Mouse (Mus musculus) brain, embryonic 18.5 days (tissue): ENCODE measurements around the gene Bclaf3.
"Not testable (repeated sequence)": the region's sequence is repeated elsewhere in the genome, so short reads cannot be mapped to it uniquely, and the experiment has no call there.

Source experiments
- DNase-seq: peaks from one replicate; pipeline ENCODE4 v3.0.0-alpha.2; 2012; ENCODE audit warnings: low read depth, low spot score

The Bclaf3 gene

GRCm38 (mm10) chrX:159526388-159526787 is at the start of gene Bclaf3:
Gene Bclaf3, plus strand, starts transcription at chrX:159526688.
- DNase-seq, result no peak

GRCm38 (mm10) chrX:159478243-159478940 is 48.1 kb upstream of the Bclaf3 start:
- not testable (repeated sequence) for DNase-seq

- no peak for DNase-seq
Measured at GRCm38 (mm10) chrX:159484247-159484646, 42.2 kb upstream of the Bclaf3 start.

- DNase-seq, result no peak
Measured at GRCm38 (mm10) chrX:159503181-159503580, 23.3 kb upstream of the Bclaf3 start.

GRCm38 (mm10) chrX:159508331-159509036 is 18.0 kb upstream of the Bclaf3 start:
- no peak for DNase-seq

GRCm38 (mm10) chrX:159509042-159509441 is 17.4 kb upstream of the Bclaf3 start:
- DNase-seq, result no peak

- no peak for DNase-seq
Measured at GRCm38 (mm10) chrX:159509847-159510715, 16.4 kb upstream of the Bclaf3 start.

GRCm38 (mm10) chrX:159510716-159511051 is 15.8 kb upstream of the Bclaf3 start:
- DNase-seq, result no peak

- DNase-seq, result no peak
Measured at GRCm38 (mm10) chrX:159515599-159515998, 10.9 kb upstream of the Bclaf3 start.

GRCm38 (mm10) chrX:159521780-159522179 is 4.7 kb upstream of the Bclaf3 start:
- DNase-seq, result no peak

- no peak for DNase-seq
Measured at GRCm38 (mm10) chrX:159522651-159523050, 3.8 kb upstream of the Bclaf3 start.

GRCm38 (mm10) chrX:159532427-159532810 is 5.9 kb downstream of the Bclaf3 start:
- peak; percentile 86 for DNase-seq

GRCm38 (mm10) chrX:159532811-159533462 is 6.4 kb downstream of the Bclaf3 start:
- no peak for DNase-seq

- no peak for DNase-seq
Measured at GRCm38 (mm10) chrX:159541936-159542335, 15.4 kb downstream of the Bclaf3 start.

GRCm38 (mm10) chrX:159547093-159547492 is 20.6 kb downstream of the Bclaf3 start:
- DNase-seq, result no peak

GRCm38 (mm10) chrX:159584738-159585137 is 58.2 kb downstream of the Bclaf3 start:
- not testable (repeated sequence) for DNase-seq

- no peak for DNase-seq
Measured at GRCm38 (mm10) chrX:159591633-159592032, 65.1 kb downstream of the Bclaf3 start.

- no peak for DNase-seq
Measured at GRCm38 (mm10) chrX:159597502-159597901, 71.0 kb downstream of the Bclaf3 start.

- DNase-seq, result no peak
Measured at GRCm38 (mm10) chrX:159604832-159605231, 78.3 kb downstream of the Bclaf3 start.

GRCm38 (mm10) chrX:159606936-159607335 is 80.4 kb downstream of the Bclaf3 start:
- DNase-seq, result no peak

- DNase-seq, result peak; percentile 24
Measured at GRCm38 (mm10) chrX:159626208-159626906, 99.9 kb downstream of the Bclaf3 start.
